Comparison of ENCODE assay signal across 18 mouse cellular contexts in genomic region chr2:173424875-173425274, GRCm38 (mm10).
DNase-seq lines count a peak whose midpoint lies in the region; ATAC-seq and TF ChIP-seq lines count a peak whose summit lies in the region.
"Had no signal": no experiment of that assay in that cellular context is flagged by ENCODE, and none has a peak within 500 bp of the region (broad histone marks: within the 10 kb centered on the region; RNA-seq: fewer than 3 reads in every experiment).

No protein-coding gene starts in this region.

- H3K27me3 ChIP-seq in heart, embryonic 11.5 days (ENCODE audit: control insufficient read depth, insufficient read depth, low read length): no peaks in the 10 kb centered on the region
- no peaks in the 10 kb centered on the region for H3K27me3 ChIP-seq in hindbrain, postnatal 0 days (ENCODE audit: insufficient read depth, low read length)
- no peaks in the 10 kb centered on the region for H3K27me3 ChIP-seq in hindbrain, embryonic 11.5 days (ENCODE audit: control insufficient read depth, insufficient read depth, low read length)
- H3K27me3 ChIP-seq: embryonic facial prominence, embryonic 13.5 days; forebrain, embryonic 15.5 days had no signal

- peaks cover 4% of the 10 kb centered on the region; the same call in 1 of the 2 replicates for H3K4me1 ChIP-seq in heart, embryonic 11.5 days (ENCODE audit: control insufficient read depth, insufficient read depth, low read length)
- no peaks in the 10 kb centered on the region for H3K4me1 ChIP-seq in hindbrain, postnatal 0 days (ENCODE audit: insufficient read depth, low read length)
- H3K4me1 ChIP-seq in hindbrain, embryonic 11.5 days (replicated peaks; ENCODE audit: control insufficient read depth, insufficient read depth, low read length): no peaks in the 10 kb centered on the region

- TF ChIP-seq CTCF in hindbrain, postnatal 0 days (IDR thresholded peaks at IDR 0.05; ENCODE audit: low read depth): no peak

- H3K36me3 ChIP-seq in heart, embryonic 11.5 days (ENCODE audit: control insufficient read depth, insufficient read depth, low read length): no peaks in the 10 kb centered on the region
- H3K36me3 ChIP-seq in hindbrain, postnatal 0 days (ENCODE audit: insufficient read depth, low read length): no peaks in the 10 kb centered on the region
- H3K36me3 ChIP-seq in hindbrain, embryonic 11.5 days (ENCODE audit: control insufficient read depth, insufficient read depth, low read length): no peaks in the 10 kb centered on the region
- H3K36me3 ChIP-seq: embryonic facial prominence, embryonic 13.5 days; forebrain, embryonic 15.5 days had no signal

- ATAC-seq in heart, embryonic 11.5 days (replicated peaks; ENCODE audit: insufficient number of reproducible peaks, low FRiP score, low TSS enrichment): no peak
- peak; percentile 73 for ATAC-seq in hindbrain, postnatal 0 days
- no peak for ATAC-seq in hindbrain, embryonic 11.5 days (ENCODE audit: low FRiP score)
- ATAC-seq: forebrain, embryonic 15.5 days; inflammation-experienced regulatory T-cells, adult 6 months had no signal

- peak; percentile 28 to 49 for DNase-seq in heart, adult 18-20 months
- peak; percentile 58 for DNase-seq in hindbrain, postnatal 0 days (ENCODE audit: low spot score)
- DNase-seq in hindbrain, embryonic 11.5 days (ENCODE audit: low spot score): no peak
- peak; percentile 58 to 59 for DNase-seq in right cerebral cortex, postnatal 10 days (ENCODE audit: low spot score in 2 of 2)
- DNase-seq in right cerebral cortex, postnatal 36 days (ENCODE audit: low spot score in 2 of 2): no peak
- no peak for DNase-seq in adrenal gland, adult 2 months
- DNase-seq: B cell, adult 2 months; kidney, adult 2 months; kidney, postnatal 10 days; lung, adult 18-20 months; lung, postnatal 14 days; right cerebral cortex, postnatal 4 days had no signal

- H3K4me2 ChIP-seq in heart, embryonic 11.5 days: no peak overlapping the region
- no peak overlapping the region for H3K4me2 ChIP-seq in hindbrain, postnatal 0 days (ENCODE audit: low read depth, low read length)
- H3K4me2 ChIP-seq in hindbrain, embryonic 11.5 days (replicated peaks; ENCODE audit: low read depth, low read length): no peak overlapping the region
- H3K4me2 ChIP-seq: embryonic facial prominence, embryonic 13.5 days; forebrain, embryonic 15.5 days; liver, embryonic 11.5 days had no signal

- WGBS in heart, embryonic 11.5 days (ENCODE audit: insufficient replicate concordance): 87% methylated on average over 7 of the region's 7 CpGs
- 49% methylated on average over 7 of the region's 7 CpGs for WGBS in hindbrain, postnatal 0 days
- WGBS in hindbrain, embryonic 11.5 days: 92% methylated on average over 7 of the region's 7 CpGs

- no peaks in the 10 kb centered on the region for H3K9me3 ChIP-seq in heart, embryonic 11.5 days (replicated peaks; ENCODE audit: control insufficient read depth, low read length)
- no peaks in the 10 kb centered on the region for H3K9me3 ChIP-seq in hindbrain, postnatal 0 days (ENCODE audit: low read length)
- H3K9me3 ChIP-seq in hindbrain, embryonic 11.5 days (ENCODE audit: control insufficient read depth, low read length): no peaks in the 10 kb centered on the region
- H3K9me3 ChIP-seq: embryonic facial prominence, embryonic 13.5 days; forebrain, embryonic 15.5 days had no signal

- H3K4me3 ChIP-seq in heart, embryonic 11.5 days (ENCODE audit: low read depth, low read length): no peak overlapping the region
- no peak overlapping the region for H3K4me3 ChIP-seq in hindbrain, postnatal 0 days (ENCODE audit: low read length)
- no peak overlapping the region for H3K4me3 ChIP-seq in hindbrain, embryonic 11.5 days (ENCODE audit: low read depth, low read length)
- H3K4me3 ChIP-seq: embryonic facial prominence, embryonic 13.5 days; forebrain, embryonic 15.5 days; megakaryocyte, embryonic 14.5 days had no signal

- no peak overlapping the region for H3K27ac ChIP-seq in heart, embryonic 11.5 days (ENCODE audit: low read depth, low read length)
- no peak overlapping the region for H3K27ac ChIP-seq in hindbrain, postnatal 0 days
- no peak overlapping the region for H3K27ac ChIP-seq in hindbrain, embryonic 11.5 days (ENCODE audit: low read depth, low read length)
- H3K27ac ChIP-seq: embryonic facial prominence, embryonic 13.5 days; forebrain, embryonic 15.5 days had no signal

- no peak overlapping the region for H3K9ac ChIP-seq in heart, embryonic 11.5 days (ENCODE audit: low read depth, low read length)
- H3K9ac ChIP-seq in hindbrain, postnatal 0 days (replicated peaks; ENCODE audit: low read length): no peak overlapping the region
- no peak overlapping the region for H3K9ac ChIP-seq in hindbrain, embryonic 11.5 days (ENCODE audit: low read depth, low read length)
- H3K9ac ChIP-seq: embryonic facial prominence, embryonic 13.5 days; forebrain, embryonic 15.5 days had no signal

Comparison
In these comparisons a context has a peak if more than half of its experiments do, and no peak if none do; other contexts are left out.
1. DNase-seq: peak in heart, adult 18-20 months (2 of 2), hindbrain, postnatal 0 days (single experiment) and right cerebral cortex, postnatal 10 days (2 of 2); none in hindbrain, embryonic 11.5 days (single experiment), right cerebral cortex, postnatal 36 days (0 of 2) and adrenal gland, adult 2 months (single experiment).